Mouse (Mus musculus): ENCODE data around the gene Cend1. TPM values are rescaled to one million over a fixed set of nuclear protein-coding genes. Genes with fewer than 3 reads are reported as not detected.
"Not testable (repeated sequence)": the region's sequence is repeated elsewhere in the genome, so short reads cannot be mapped to it uniquely, and the experiment has no call there.

The Cend1 gene
- polyA plus RNA-seq, 1 experiment: not detected

- Histone ChIP-seq H3K27me3 (ENCODE audit: control insufficient read depth) (no peaks in the 10 kb centered on the region; the same call in 1 of the 2 replicates), H3K9me3 (ENCODE audit: control insufficient read depth, low read length) (no peaks in the 10 kb centered on the region), H3K4me1 (ENCODE audit: control insufficient read depth) (peaks cover 71% of the 10 kb centered on the region), H3K36me3 (ENCODE audit: control insufficient read depth) (peaks cover 45% of the 10 kb centered on the region), H3K4me3 (replicated peaks) (no peak overlapping the region)
- no peak for TF ChIP-seq GATA1 (IDR thresholded peaks at IDR 0.05; ENCODE audit: low read length)
- TF ChIP-seq TAL1 (IDR thresholded peaks at IDR 0.05; ENCODE audit: low read length): no peak
These were observed 22.6 kb upstream of the Cend1 start for GRCm38 (mm10) chr7:141451928-141452327.

GRCm38 (mm10) chr7:141447110-141447991, 18.1 kb upstream of the Cend1 start, which contains the start of gene Rplp2:
Gene Rplp2, plus strand, starts transcription at chr7:141447370.
- H3K9me3 ChIP-seq (ENCODE audit: control insufficient read depth, low read length): no peaks in the 10 kb centered on the region
- H3K4me1 ChIP-seq (ENCODE audit: control insufficient read depth): peaks cover 76% of the 10 kb centered on the region
- H3K27me3 ChIP-seq (ENCODE audit: control insufficient read depth): no peaks in the 10 kb centered on the region
- H3K4me3 ChIP-seq (replicated peaks): peak within 1 kb of the TSS; percentile 68
- peaks cover 50% of the 10 kb centered on the region for H3K36me3 ChIP-seq (ENCODE audit: control insufficient read depth)
- TF ChIP-seq TAL1 (IDR thresholded peaks at IDR 0.05; ENCODE audit: low read length): no peak
- no peak for TF ChIP-seq GATA1 (IDR thresholded peaks at IDR 0.05; ENCODE audit: low read length)

DNA sequence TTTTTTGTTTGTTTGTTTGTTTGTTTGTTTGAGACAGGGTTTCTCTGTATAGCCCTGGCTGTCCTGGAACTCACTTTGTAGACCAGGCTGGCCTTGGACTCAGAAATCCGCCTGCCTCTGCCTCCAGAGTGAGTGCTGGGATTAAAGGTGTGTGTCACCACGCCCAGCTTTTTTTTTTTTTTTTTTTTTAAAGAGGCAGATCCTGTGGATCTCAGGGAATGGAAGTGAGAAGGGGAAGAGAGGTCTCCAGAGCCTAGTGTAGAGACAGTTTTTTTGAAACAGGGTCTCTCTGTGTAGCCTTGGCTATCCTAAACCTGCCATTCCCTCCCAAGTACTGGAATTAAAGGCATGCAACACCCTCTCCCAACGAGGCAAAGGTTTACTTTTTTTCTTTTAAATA, 17.1 kb upstream of the Cend1 start:
- Histone ChIP-seq H3K4me3 (replicated peaks) (peak overlapping the region; percentile 68), H3K4me1 (ENCODE audit: control insufficient read depth) (peaks cover 79% of the 10 kb centered on the region)

GRCm38 (mm10) chr7:141443828-141444237, 14.5 kb upstream of the Cend1 start, which contains the start of gene Pidd1:
Gene Pidd1, minus strand, starts transcription at chr7:141444025.
- H3K36me3 ChIP-seq (ENCODE audit: control insufficient read depth): peaks cover 50% of the 10 kb centered on the region
- H3K27me3 ChIP-seq (ENCODE audit: control insufficient read depth): no peaks in the 10 kb centered on the region

More for the DNA sequence above, 17.1 kb upstream of the Cend1 start:
- not testable (repeated sequence) for H3K27me3 ChIP-seq (ENCODE audit: control insufficient read depth); H3K9me3 ChIP-seq (ENCODE audit: control insufficient read depth, low read length)
- peaks cover 50% of the 10 kb centered on the region for H3K36me3 ChIP-seq (ENCODE audit: control insufficient read depth)

DNA sequence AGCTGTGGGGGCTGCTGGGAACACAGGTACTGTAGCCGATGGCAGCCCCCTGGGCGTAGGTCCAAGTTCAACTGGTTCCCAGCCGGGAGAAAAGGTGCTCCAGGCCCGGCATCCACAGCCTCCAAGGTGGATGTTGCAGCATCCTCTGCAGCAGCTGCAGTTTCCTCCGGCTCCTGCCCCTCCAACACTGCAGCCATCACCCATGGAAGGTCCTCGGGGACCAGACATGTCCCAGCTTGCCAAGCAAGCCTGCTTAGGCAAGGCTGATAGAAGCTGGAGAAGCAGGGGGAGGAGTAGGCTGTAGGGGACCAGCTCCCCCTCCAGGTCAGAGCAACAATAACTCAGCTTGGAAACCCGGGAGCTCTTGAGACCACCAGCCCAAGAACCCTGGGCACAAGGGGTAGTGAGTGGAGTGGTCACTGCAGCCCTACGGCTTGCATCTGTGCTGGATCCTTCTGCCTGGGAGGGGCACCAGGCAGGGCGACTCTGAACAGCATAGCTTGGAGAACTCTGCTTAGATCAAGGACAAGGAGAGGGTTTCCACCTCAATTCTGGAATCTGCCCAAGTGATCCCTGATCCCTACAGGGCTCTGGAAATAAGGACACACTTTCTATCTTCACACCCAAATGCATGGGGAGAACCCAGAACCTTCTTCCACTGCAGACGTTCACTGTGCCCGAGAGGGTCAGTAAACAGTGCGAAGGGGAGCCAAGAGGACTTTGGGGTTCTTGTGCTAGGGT, 14.0 kb upstream of the Cend1 start:
- Histone ChIP-seq H3K4me1 (ENCODE audit: control insufficient read depth) (peaks cover 77% of the 10 kb centered on the region), H3K36me3 (ENCODE audit: control insufficient read depth) (peaks cover 50% of the 10 kb centered on the region), H3K4me3 (replicated peaks) (peak overlapping the region; percentile 71), H3K9me3 (ENCODE audit: control insufficient read depth, low read length) (no peaks in the 10 kb centered on the region), H3K27me3 (ENCODE audit: control insufficient read depth) (no peaks in the 10 kb centered on the region)
- no peak for TF ChIP-seq TAL1 (IDR thresholded peaks at IDR 0.05; ENCODE audit: low read length)
- TF ChIP-seq GATA1 (IDR thresholded peaks at IDR 0.05; ENCODE audit: low read length): no peak

More at GRCm38 (mm10) chr7:141443828-141444237, 14.5 kb upstream of the Cend1 start, which contains the start of gene Pidd1:
- TF ChIP-seq TAL1 (IDR thresholded peaks at IDR 0.05; ENCODE audit: low read length): no peak
- no peak for TF ChIP-seq GATA1 (IDR thresholded peaks at IDR 0.05; ENCODE audit: low read length)
- H3K4me3 ChIP-seq (replicated peaks): peak within 1 kb of the TSS; percentile 71
- no peaks in the 10 kb centered on the region for H3K9me3 ChIP-seq (ENCODE audit: control insufficient read depth, low read length)
- peaks cover 78% of the 10 kb centered on the region for H3K4me1 ChIP-seq (ENCODE audit: control insufficient read depth)

DNA sequence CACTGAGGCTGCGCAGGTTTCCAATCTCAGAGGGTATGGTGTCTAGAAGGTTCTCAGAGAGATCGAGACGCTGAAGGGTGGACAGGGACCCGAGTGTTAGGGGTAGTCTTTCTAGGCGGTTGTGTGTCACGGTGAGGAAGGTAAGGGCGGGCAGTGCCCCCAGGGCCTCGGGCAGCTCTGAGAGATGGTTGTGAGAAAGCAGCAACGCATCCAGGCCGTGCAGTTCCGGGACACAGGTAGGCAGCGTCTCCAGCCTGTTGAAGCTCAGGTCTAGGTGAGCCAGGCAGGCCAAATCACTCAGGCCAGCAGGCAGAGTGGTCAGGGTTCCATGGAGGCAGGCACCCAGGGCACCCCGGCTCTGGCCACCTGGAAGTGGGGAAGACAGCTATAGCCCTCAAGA, 12.9 kb upstream of the Cend1 start:
- Histone ChIP-seq H3K4me1 (ENCODE audit: control insufficient read depth) (peaks cover 82% of the 10 kb centered on the region), H3K27me3 (ENCODE audit: control insufficient read depth) (no peaks in the 10 kb centered on the region), H3K36me3 (ENCODE audit: control insufficient read depth) (peaks cover 57% of the 10 kb centered on the region), H3K9me3 (ENCODE audit: control insufficient read depth, low read length) (no peaks in the 10 kb centered on the region), H3K4me3 (replicated peaks) (peak overlapping the region; percentile 71)
- no peak for TF ChIP-seq TAL1 (IDR thresholded peaks at IDR 0.05; ENCODE audit: low read length)
- no peak for TF ChIP-seq GATA1 (IDR thresholded peaks at IDR 0.05; ENCODE audit: low read length)

- Histone ChIP-seq H3K36me3 (ENCODE audit: control insufficient read depth) (peaks cover 59% of the 10 kb centered on the region), H3K9me3 (ENCODE audit: control insufficient read depth, low read length) (no peaks in the 10 kb centered on the region), H3K4me1 (ENCODE audit: control insufficient read depth) (peaks cover 83% of the 10 kb centered on the region), H3K27me3 (ENCODE audit: control insufficient read depth) (no peaks in the 10 kb centered on the region), H3K4me3 (replicated peaks) (peak overlapping the region; percentile 71)
- TF ChIP-seq GATA1 (IDR thresholded peaks at IDR 0.05; ENCODE audit: low read length) (no peak), TAL1 (IDR thresholded peaks at IDR 0.05; ENCODE audit: low read length) (no peak)
These were observed 12.2 kb upstream of the Cend1 start for GRCm38 (mm10) chr7:141441460-141441859.

GRCm38 (mm10) chr7:141440613-141441012, 11.3 kb upstream of the Cend1 start:
- TF ChIP-seq TAL1 (IDR thresholded peaks at IDR 0.05; ENCODE audit: low read length): no peak
- no peak for TF ChIP-seq GATA1 (IDR thresholded peaks at IDR 0.05; ENCODE audit: low read length)
- Histone ChIP-seq H3K4me3 (replicated peaks) (peak overlapping the region; percentile 23), H3K9me3 (ENCODE audit: control insufficient read depth, low read length) (no peaks in the 10 kb centered on the region), H3K27me3 (ENCODE audit: control insufficient read depth) (no peaks in the 10 kb centered on the region), H3K4me1 (ENCODE audit: control insufficient read depth) (peaks cover 87% of the 10 kb centered on the region), H3K36me3 (ENCODE audit: control insufficient read depth) (peaks cover 68% of the 10 kb centered on the region)

DNA sequence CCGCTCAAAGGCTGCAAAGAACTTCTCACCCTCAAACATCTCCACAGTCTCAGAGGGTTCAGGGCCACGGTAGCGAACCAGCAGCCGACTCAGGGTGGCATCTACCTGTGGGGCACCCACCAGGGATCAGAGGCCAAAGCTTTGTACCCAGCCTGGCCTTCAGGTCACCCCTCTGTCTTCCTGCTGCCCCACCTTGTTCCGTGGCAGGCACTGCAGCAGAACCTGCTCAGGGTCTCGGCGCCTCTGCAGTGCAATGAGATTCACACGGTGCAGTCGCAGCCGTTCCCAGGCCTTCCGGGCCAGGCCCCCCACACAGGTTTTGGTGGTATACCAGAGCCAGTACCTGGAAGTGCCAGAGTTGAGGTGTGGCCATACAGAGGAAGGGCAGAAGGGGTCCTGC, 10.5 kb upstream of the Cend1 start:
- no peaks in the 10 kb centered on the region for H3K27me3 ChIP-seq (ENCODE audit: control insufficient read depth)
- TF ChIP-seq TAL1 (IDR thresholded peaks at IDR 0.05; ENCODE audit: low read length) (no peak), GATA1 (IDR thresholded peaks at IDR 0.05; ENCODE audit: low read length) (no peak)
- H3K9me3 ChIP-seq (ENCODE audit: control insufficient read depth, low read length): no peaks in the 10 kb centered on the region
- peaks cover 93% of the 10 kb centered on the region for H3K4me1 ChIP-seq (ENCODE audit: control insufficient read depth)
- peaks cover 69% of the 10 kb centered on the region for H3K36me3 ChIP-seq (ENCODE audit: control insufficient read depth)
- no peak overlapping the region for H3K4me3 ChIP-seq (replicated peaks)
